Mouse (Mus musculus): ENCODE results near the gene Lrmda. TPM values are rescaled to one million over a fixed set of nuclear protein-coding genes. Genes with fewer than 3 reads are reported as not detected.

Lrmda gene
- total and polyA plus RNA-seq, 2 experiments = 0.18 to 0.50 TPM

DNA sequence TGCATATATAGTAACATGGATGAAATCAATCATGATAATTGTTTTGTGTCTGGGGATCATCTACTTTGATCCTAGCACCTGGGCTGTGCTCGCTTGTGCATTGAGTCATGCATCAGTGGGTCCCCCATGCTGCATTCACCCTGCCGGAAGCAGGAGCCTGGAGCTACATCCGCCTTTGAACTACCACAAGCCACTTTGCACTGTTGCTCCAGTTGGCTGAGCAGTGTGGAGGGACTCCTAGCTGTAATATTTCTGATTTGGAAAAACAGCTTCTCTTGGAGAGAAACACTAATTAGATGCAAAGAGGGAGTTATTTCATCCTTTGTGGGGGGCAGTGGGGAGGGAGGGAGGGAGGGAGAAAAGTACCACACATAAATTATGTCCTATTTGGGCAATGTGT is 220.8 kb downstream of the Lrmda start:
- H3K27me3 ChIP-seq (ENCODE audit: control insufficient read depth, insufficient read depth, low read length) = no peaks in the 10 kb centered on the region
- no peak overlapping the region for H3K9ac ChIP-seq (ENCODE audit: low read depth, low read length)
- no peak for TF ChIP-seq CTCF (IDR thresholded peaks at IDR 0.05; ENCODE audit: low read depth, low read length)
- no peak for TF ChIP-seq POLR2A (IDR thresholded peaks at IDR 0.05; ENCODE audit: extremely low read depth, insufficient read depth, low read length)
- H3K79me2 ChIP-seq (ENCODE audit: control insufficient read depth, insufficient read depth, low read length) = no peaks in the 10 kb centered on the region
- no peak overlapping the region for H3K4me3 ChIP-seq (ENCODE audit: insufficient read depth, low read depth, low read length)
- H3K27ac ChIP-seq (replicated peaks; ENCODE audit: insufficient read depth, low read depth, low read length) = no peak overlapping the region
- WGBS = 95% methylated on average over 3 of the region's 3 CpGs
- H3K36me3 ChIP-seq (ENCODE audit: control insufficient read depth, insufficient read depth, low read length) = no peaks in the 10 kb centered on the region
- H3K4me1 ChIP-seq (ENCODE audit: control insufficient read depth, insufficient read depth, low read length) = no peaks in the 10 kb centered on the region
- no peak for DNase-seq (ENCODE audit: extremely low read depth, low read depth, low spot score)

DNA sequence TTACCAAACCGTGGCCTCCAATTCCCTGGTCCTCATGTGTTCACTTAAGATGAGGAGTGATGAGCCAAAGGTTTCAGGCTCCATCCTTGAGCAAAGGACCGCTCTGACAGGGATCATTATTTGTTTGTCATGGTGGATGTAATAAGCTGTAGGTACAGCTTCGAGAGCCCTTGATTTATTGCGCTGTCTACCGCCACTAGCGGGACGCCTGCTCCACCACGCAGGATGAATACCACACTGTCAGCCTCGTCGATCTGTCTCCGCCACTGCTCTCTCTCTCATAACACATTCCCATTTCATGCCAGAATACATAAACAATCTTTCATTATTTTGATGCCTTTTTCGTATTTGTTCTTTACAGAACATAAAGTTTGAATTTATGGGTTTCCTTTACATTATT is 235.9 kb downstream of the Lrmda start:
- H3K27me3 ChIP-seq (ENCODE audit: control insufficient read depth, insufficient read depth, low read length) = no peaks in the 10 kb centered on the region
- TF ChIP-seq CTCF (IDR thresholded peaks at IDR 0.05; ENCODE audit: low read depth, low read length) = no peak
- no peak for TF ChIP-seq POLR2A (IDR thresholded peaks at IDR 0.05; ENCODE audit: extremely low read depth, insufficient read depth, low read length)
- 95% methylated on average over 12 of the region's 12 CpGs for WGBS
- no peaks in the 10 kb centered on the region for H3K36me3 ChIP-seq (ENCODE audit: control insufficient read depth, insufficient read depth, low read length)
- no peaks in the 10 kb centered on the region for H3K79me2 ChIP-seq (ENCODE audit: control insufficient read depth, insufficient read depth, low read length)
- H3K27ac ChIP-seq (replicated peaks; ENCODE audit: insufficient read depth, low read depth, low read length) = no peak overlapping the region
- no peaks in the 10 kb centered on the region; the same call in 1 of the 2 replicates for H3K4me1 ChIP-seq (ENCODE audit: control insufficient read depth, insufficient read depth, low read length)
- no peak overlapping the region for H3K4me3 ChIP-seq (ENCODE audit: insufficient read depth, low read depth, low read length)
- DNase-seq (ENCODE audit: extremely low read depth, low read depth, low spot score) = no peak
- H3K9ac ChIP-seq (ENCODE audit: low read depth, low read length) = no peak overlapping the region

DNA sequence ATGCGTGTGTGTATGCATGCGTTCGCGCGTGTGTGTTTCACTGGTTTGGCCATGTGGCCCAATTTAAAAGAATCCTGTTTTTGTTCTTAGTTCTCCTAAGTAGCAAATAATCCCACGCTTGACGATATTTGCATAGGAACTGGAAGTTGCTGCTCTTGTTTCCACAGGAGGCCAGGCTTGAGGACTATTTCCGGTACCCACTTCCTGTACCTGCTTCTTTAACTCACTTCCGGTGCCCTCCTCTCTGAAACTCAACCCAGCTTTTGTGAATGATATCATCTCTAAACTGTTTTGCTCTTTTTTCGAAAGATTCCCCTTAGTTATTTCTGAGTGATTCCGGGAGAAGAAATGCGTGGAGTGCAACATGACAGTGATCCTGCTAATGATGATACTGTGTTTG is 236.8 kb downstream of the Lrmda start:
- 86% methylated on average over 12 of the region's 12 CpGs for WGBS
- no peak overlapping the region for H3K4me3 ChIP-seq (ENCODE audit: insufficient read depth, low read depth, low read length)
- no peak for DNase-seq (ENCODE audit: extremely low read depth, low read depth, low spot score)
- H3K27ac ChIP-seq (replicated peaks; ENCODE audit: insufficient read depth, low read depth, low read length) = no peak overlapping the region
- H3K4me1 ChIP-seq (ENCODE audit: control insufficient read depth, insufficient read depth, low read length) = no peaks in the 10 kb centered on the region; the same call in 1 of the 2 replicates
- no peaks in the 10 kb centered on the region for H3K36me3 ChIP-seq (ENCODE audit: control insufficient read depth, insufficient read depth, low read length)
- H3K27me3 ChIP-seq (ENCODE audit: control insufficient read depth, insufficient read depth, low read length) = no peaks in the 10 kb centered on the region
- TF ChIP-seq CTCF (IDR thresholded peaks at IDR 0.05; ENCODE audit: low read depth, low read length) = no peak
- no peak for TF ChIP-seq POLR2A (IDR thresholded peaks at IDR 0.05; ENCODE audit: extremely low read depth, insufficient read depth, low read length)
- no peak overlapping the region for H3K9ac ChIP-seq (ENCODE audit: low read depth, low read length)
- no peaks in the 10 kb centered on the region for H3K79me2 ChIP-seq (ENCODE audit: control insufficient read depth, insufficient read depth, low read length)

DNA sequence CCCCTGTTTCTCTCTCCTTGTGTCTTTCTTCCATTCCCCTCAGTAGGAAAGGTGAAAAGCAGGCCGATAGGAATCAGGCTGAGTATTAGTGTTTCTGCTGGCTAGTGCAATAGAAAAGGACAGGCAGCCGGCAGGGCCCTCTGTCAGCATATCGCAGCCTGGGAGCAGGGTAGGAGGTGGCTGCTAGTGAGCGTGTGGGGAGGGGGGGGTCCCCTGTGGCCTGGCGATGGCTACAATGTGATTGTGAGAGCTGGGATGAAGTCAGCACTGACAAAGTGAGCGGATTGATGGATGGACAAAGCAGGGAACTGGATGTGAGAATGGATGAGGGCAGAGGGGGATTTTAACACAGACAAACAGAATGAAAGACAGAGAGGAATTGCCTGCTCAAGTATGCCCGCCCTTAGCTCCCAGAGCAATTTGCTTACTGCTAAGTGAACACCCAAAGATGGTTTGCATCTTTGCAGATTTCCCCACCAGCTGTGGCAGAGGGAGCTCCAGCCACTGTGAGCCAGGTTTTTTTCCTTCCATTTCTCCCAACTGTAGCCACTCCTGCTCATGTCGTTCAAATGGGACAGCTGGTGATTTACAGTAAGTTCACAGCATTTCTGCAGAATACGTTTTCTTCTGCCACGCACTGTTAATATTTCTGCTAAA is 240.0 kb downstream of the Lrmda start:
- TF ChIP-seq CTCF (IDR thresholded peaks at IDR 0.05; ENCODE audit: low read depth, low read length) = no peak
- no peak for DNase-seq (ENCODE audit: extremely low read depth, low read depth, low spot score)
- H3K79me2 ChIP-seq (ENCODE audit: control insufficient read depth, insufficient read depth, low read length) = no peaks in the 10 kb centered on the region
- H3K36me3 ChIP-seq (ENCODE audit: control insufficient read depth, insufficient read depth, low read length) = no peaks in the 10 kb centered on the region
- H3K27me3 ChIP-seq (ENCODE audit: control insufficient read depth, insufficient read depth, low read length) = no peaks in the 10 kb centered on the region
- H3K4me3 ChIP-seq (ENCODE audit: insufficient read depth, low read depth, low read length) = no peak overlapping the region
- no peaks in the 10 kb centered on the region; the same call in 1 of the 2 replicates for H3K4me1 ChIP-seq (ENCODE audit: control insufficient read depth, insufficient read depth, low read length)
- H3K27ac ChIP-seq (replicated peaks; ENCODE audit: insufficient read depth, low read depth, low read length) = peak overlapping the region; percentile 49
- WGBS = 46% methylated on average over 10 of the region's 10 CpGs
- no peak overlapping the region for H3K9ac ChIP-seq (ENCODE audit: low read depth, low read length)

DNA sequence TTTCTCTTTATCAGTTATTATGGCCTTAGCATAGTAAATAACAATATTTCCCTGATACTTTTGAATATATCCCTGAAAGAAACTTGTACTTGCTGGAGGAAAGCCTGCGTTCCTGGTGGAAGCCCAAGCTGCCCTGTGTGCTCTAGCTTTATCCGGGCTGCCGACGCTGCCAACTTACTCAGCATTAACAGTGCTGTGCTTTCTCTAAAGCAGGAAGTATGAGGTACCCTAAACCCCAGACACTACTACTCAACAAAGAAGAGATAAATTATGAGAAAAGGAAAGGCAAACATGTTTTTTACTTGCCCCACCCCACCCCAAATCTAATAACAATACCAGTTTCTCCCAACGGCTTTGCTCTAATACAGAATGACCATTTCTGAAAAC is 240.5 kb downstream of the Lrmda start:
- no peaks in the 10 kb centered on the region for H3K79me2 ChIP-seq (ENCODE audit: control insufficient read depth, insufficient read depth, low read length)
- no peak overlapping the region for H3K4me3 ChIP-seq (ENCODE audit: insufficient read depth, low read depth, low read length)
- no peak overlapping the region for H3K27ac ChIP-seq (replicated peaks; ENCODE audit: insufficient read depth, low read depth, low read length)
- H3K4me1 ChIP-seq (ENCODE audit: control insufficient read depth, insufficient read depth, low read length) = no peaks in the 10 kb centered on the region; the same call in 1 of the 2 replicates
- no peak for DNase-seq (ENCODE audit: extremely low read depth, low read depth, low spot score)
- H3K27me3 ChIP-seq (ENCODE audit: control insufficient read depth, insufficient read depth, low read length) = no peaks in the 10 kb centered on the region
- H3K36me3 ChIP-seq (ENCODE audit: control insufficient read depth, insufficient read depth, low read length) = no peaks in the 10 kb centered on the region
- 64% methylated on average over 5 of the region's 5 CpGs for WGBS
- TF ChIP-seq POLR2A (IDR thresholded peaks at IDR 0.05; ENCODE audit: extremely low read depth, insufficient read depth, low read length) (no peak), CTCF (IDR thresholded peaks at IDR 0.05; ENCODE audit: low read depth, low read length) (no peak)
- no peak overlapping the region for H3K9ac ChIP-seq (ENCODE audit: low read depth, low read length)

DNA sequence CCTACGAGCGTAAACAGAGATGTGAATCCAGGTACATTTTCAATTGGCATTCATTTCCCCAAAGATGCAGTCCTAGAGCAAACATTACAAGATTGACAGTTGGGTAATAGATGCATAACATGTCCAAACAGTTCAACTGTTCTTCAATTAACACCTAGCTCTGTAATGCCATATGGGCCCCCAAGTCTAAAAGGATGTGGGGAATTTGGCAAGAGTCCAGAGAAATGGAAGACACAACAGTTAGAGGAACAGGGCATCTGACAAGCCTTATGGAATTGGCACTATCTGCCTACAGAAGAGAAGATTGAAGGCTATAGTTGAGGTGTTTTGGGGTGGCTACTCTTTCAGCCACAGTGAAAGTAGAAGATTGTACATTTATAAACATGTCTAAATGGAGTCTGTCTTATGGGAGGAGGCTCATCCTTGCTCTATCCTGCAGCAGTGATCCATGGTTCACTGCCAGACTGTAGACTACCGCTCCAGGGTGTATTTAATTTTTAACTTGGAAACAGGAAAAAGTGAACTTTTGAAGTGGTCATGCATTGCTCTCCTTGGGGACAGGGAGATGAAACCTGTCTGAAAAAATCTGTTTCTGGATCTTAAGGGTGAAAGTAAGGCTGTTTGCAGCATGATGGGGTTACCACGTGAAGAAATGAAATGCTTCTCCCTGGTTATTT is 245.9 kb downstream of the Lrmda start:
- peak; percentile 5 for DNase-seq (ENCODE audit: extremely low read depth, low read depth, low spot score)
- Histone ChIP-seq H3K36me3 (ENCODE audit: control insufficient read depth, insufficient read depth, low read length) (no peaks in the 10 kb centered on the region), H3K27ac (replicated peaks; ENCODE audit: insufficient read depth, low read depth, low read length) (no peak overlapping the region), H3K4me3 (ENCODE audit: insufficient read depth, low read depth, low read length) (no peak overlapping the region), H3K9ac (ENCODE audit: low read depth, low read length) (no peak overlapping the region), H3K79me2 (ENCODE audit: control insufficient read depth, insufficient read depth, low read length) (no peaks in the 10 kb centered on the region), H3K4me1 (ENCODE audit: control insufficient read depth, insufficient read depth, low read length) (no peaks in the 10 kb centered on the region), H3K27me3 (ENCODE audit: control insufficient read depth, insufficient read depth, low read length) (no peaks in the 10 kb centered on the region)
- WGBS = 55% methylated on average over 4 of the region's 4 CpGs
- TF ChIP-seq CTCF (IDR thresholded peaks at IDR 0.05; ENCODE audit: low read depth, low read length) (no peak), POLR2A (IDR thresholded peaks at IDR 0.05; ENCODE audit: extremely low read depth, insufficient read depth, low read length) (no peak)

All from liver, adult 2 months (tissue).